Mouse (Mus musculus) thymus, adult 2 months (tissue): ENCODE measurements around the gene Ece1. TPM values are rescaled to one million over a fixed set of nuclear protein-coding genes. Genes with fewer than 3 reads are reported as not detected.

Experiments used
- DNase-seq: peaks from one replicate; pipeline ENCODE4 v3.0.0; 2021
- H3K27ac ChIP-seq: fragments of 200-500 bp; 2 replicates; pipeline ENCODE4 v1.5.1; 2012; ENCODE audit warnings: low read length, control low read depth; ENCODE audit not compliant: control insufficient read depth, insufficient read depth
- H3K27me3 ChIP-seq: fragments of 200-500 bp; 2 replicates; pipeline ENCODE4 v1.6.1; 2012; ENCODE audit warnings: mild to moderate bottlenecking, low read length, moderate library complexity, mixed read lengths; ENCODE audit not compliant: control insufficient read depth, insufficient read depth
- H3K36me3 ChIP-seq: fragments of 200-500 bp; 2 replicates; pipeline ENCODE4 v1.6.1; 2012; ENCODE audit warnings: mild to moderate bottlenecking, low read length, moderate library complexity; ENCODE audit not compliant: control insufficient read depth, insufficient read depth
- H3K4me1 ChIP-seq: fragments of 200-500 bp; replicated peaks from 2 replicates; pipeline ENCODE4 v1.6.1; 2012; ENCODE audit warnings: low read length; ENCODE audit not compliant: control insufficient read depth, insufficient read depth
- H3K4me3 ChIP-seq: fragments of 200-500 bp; 2 replicates; pipeline ENCODE4 v1.5.1; 2012; ENCODE audit warnings: mild to moderate bottlenecking, low read length, control low read depth, moderate library complexity; ENCODE audit not compliant: control insufficient read depth, insufficient read depth
- CTCF ChIP-seq: fragments of 200-500 bp; IDR thresholded peaks from 2 replicates; pipeline ENCODE4 v1.5.1; 2012; ENCODE audit warnings: mild to moderate bottlenecking, control low read depth, low read length, moderate library complexity, borderline replicate concordance; ENCODE audit not compliant: control insufficient read depth, poor library complexity, insufficient read depth; ENCODE audit errors: extremely low read depth
- POLR2A ChIP-seq: fragments of 200-500 bp; IDR thresholded peaks from 2 replicates; pipeline ENCODE4 v1.6.1; 2012; ENCODE audit warnings: mild to moderate bottlenecking, low read length, control low read depth, moderate library complexity; ENCODE audit not compliant: control insufficient read depth, poor library complexity, insufficient read depth; ENCODE audit errors: extremely low read depth
- WGBS: fragments of 180-500 bp; shearing (Covaris S2); methylation state at CpG from one replicate; pipeline ENCODE4 v1.1.7; 2018; 5-methylcytosine and 5-hydroxymethylcytosine counted together
- polyA plus RNA-seq: library from polyadenylated mRNA; depleted of rRNA; stranded (reverse); fragments of >200 nt; gene quantifications from 2 replicates; pipeline ENCODE4 v1.2.3, GENCODE M21; 2012

Gene Ece1
- polyA plus RNA-seq, 1 experiment: 27.3 TPM

GRCm38 (mm10) chr4:137897298-137897612 lies 35.2 kb downstream of the Ece1 start:
- TF ChIP-seq POLR2A (no peak), CTCF (no peak)
- Histone ChIP-seq H3K4me3 (no peak overlapping the region), H3K4me1 (peaks cover 17% of the 10 kb centered on the region), H3K36me3 (no peaks in the 10 kb centered on the region), H3K27ac (no peak overlapping the region), H3K27me3 (no peaks in the 10 kb centered on the region)
- no peak for DNase-seq
- WGBS: 87% methylated on average over 8 of the region's 8 CpGs

DNA sequence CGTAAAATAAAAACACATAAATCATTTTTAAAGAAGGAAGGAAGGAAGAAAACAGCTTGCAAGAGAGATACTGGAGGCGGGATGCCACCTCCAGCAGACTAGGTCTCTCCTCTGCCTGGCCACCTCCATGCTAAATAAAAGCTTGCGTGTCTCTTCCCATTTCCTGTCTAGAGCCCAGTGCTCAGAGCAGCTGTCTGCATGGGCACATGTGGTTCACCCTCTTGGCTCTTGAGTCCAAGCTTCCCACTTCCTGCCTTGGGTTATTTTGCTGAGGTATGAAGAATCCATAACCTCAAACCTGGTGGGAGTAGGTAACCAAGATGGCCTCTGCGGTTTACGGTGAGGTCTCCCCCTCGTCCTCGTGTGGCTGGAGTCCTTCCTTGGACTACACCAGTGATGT lies 36.5 kb downstream of the Ece1 start:
- TF ChIP-seq CTCF: no peak
- TF ChIP-seq POLR2A: no peak

DNA sequence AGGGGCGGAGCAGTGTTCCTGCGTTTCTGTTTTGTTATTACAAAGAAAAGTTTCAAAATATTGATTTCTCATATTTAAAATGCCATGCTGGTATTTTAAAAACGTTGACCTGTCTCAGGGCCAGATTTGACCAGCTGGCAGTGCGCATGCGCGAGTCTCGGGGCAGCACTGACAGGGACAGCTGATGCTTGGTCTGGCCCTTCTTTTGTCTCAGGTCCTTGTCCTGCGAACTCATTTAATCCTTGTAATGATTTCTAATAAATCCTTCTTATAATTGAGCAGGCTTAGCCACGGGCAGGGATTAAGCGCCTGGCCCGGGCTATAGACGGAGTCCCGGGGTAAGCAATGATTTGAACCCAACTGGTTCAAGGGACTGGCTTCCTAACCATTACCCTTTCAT lies 40.2 kb downstream of the Ece1 start:
- TF ChIP-seq CTCF (no peak), POLR2A (no peak)
- no peak for DNase-seq
- Histone ChIP-seq H3K27ac (no peak overlapping the region), H3K27me3 (no peaks in the 10 kb centered on the region), H3K36me3 (no peaks in the 10 kb centered on the region), H3K4me3 (no peak overlapping the region), H3K4me1 (peaks cover 24% of the 10 kb centered on the region)
- 95% methylated on average over 13 of the region's 13 CpGs for WGBS

More for the DNA sequence above, 36.5 kb downstream of the Ece1 start:
- peaks cover 17% of the 10 kb centered on the region for H3K4me1 ChIP-seq
- WGBS: 32% methylated on average over 7 of the region's 7 CpGs
- no peak overlapping the region for H3K4me3 ChIP-seq
- H3K36me3 ChIP-seq: no peaks in the 10 kb centered on the region
- no peak for DNase-seq
- H3K27me3 ChIP-seq: no peaks in the 10 kb centered on the region
- H3K27ac ChIP-seq: no peak overlapping the region

GRCm38 (mm10) chr4:137902873-137903272 lies 40.8 kb downstream of the Ece1 start:
- H3K4me1 ChIP-seq: peaks cover 23% of the 10 kb centered on the region
- H3K27ac ChIP-seq: no peak overlapping the region
- H3K27me3 ChIP-seq: no peaks in the 10 kb centered on the region
- WGBS: 90% methylated on average over 7 of the region's 7 CpGs
- H3K4me3 ChIP-seq: no peak overlapping the region
- TF ChIP-seq POLR2A: no peak
- TF ChIP-seq CTCF: no peak
- DNase-seq: no peak
- H3K36me3 ChIP-seq: no peaks in the 10 kb centered on the region

DNA sequence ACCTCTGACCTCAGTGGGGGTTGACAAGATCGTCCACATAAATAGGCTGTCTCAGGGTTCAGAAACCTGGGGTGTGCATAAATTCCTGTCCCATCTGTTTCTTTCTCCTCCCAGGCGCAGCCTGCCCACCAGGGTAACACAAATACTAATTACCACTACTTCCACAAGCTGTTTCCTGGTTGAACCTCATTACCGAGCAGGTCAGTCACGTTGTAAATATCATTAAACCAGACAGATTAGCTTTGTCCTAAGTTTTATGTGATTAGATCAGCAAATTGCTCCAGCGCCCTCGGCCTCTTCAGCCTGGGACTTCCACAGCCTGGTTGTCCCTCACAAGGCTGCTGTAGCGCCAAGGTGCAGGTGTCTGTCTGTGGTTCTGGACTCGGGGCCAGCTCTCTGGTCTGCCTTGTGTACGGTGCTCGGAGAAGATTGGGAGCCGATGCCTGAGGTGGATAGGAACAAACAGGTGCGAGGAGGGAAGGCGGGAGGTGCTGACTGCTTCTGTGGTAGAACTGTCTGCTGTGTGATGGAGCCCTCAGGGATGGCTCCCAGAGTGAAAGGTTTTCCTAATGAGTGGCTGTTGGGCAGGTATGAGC lies 43.0 kb downstream of the Ece1 start:
- Histone ChIP-seq H3K27me3 (no peaks in the 10 kb centered on the region), H3K27ac (no peak overlapping the region), H3K4me1 (peaks cover 17% of the 10 kb centered on the region), H3K4me3 (no peak overlapping the region), H3K36me3 (no peaks in the 10 kb centered on the region)
- no peak for DNase-seq
- no peak for TF ChIP-seq POLR2A
- TF ChIP-seq CTCF: no peak
- 85% methylated on average over 13 of the region's 13 CpGs for WGBS

- WGBS: 89% methylated on average over 13 of the region's 13 CpGs
- DNase-seq: no peak
- Histone ChIP-seq H3K4me3 (no peak overlapping the region), H3K27ac (no peak overlapping the region), H3K4me1 (peaks cover 17% of the 10 kb centered on the region), H3K27me3 (no peaks in the 10 kb centered on the region), H3K36me3 (no peaks in the 10 kb centered on the region)
- TF ChIP-seq POLR2A (no peak), CTCF (no peak)
Observed at GRCm38 (mm10) chr4:137907979-137908378, 45.9 kb downstream of the Ece1 start.

- no peak for DNase-seq
- TF ChIP-seq CTCF (no peak), POLR2A (no peak)
- peaks cover 22% of the 10 kb centered on the region for H3K4me1 ChIP-seq
- H3K27ac ChIP-seq: no peak overlapping the region
- H3K4me3 ChIP-seq: no peak overlapping the region
- no peaks in the 10 kb centered on the region for H3K27me3 ChIP-seq
- WGBS: 79% methylated on average over 7 of the region's 7 CpGs
- no peaks in the 10 kb centered on the region for H3K36me3 ChIP-seq
Observed at GRCm38 (mm10) chr4:137908489-137908888, 46.5 kb downstream of the Ece1 start.
